10 mouse cellular contexts compared by ENCODE assay signal in genomic region chr1:19849918-19850317, GRCm38 (mm10).
A peak's percentile ranks its signal among the peaks of the same experiment; 100 is the strongest.
DNase-seq lines count a peak whose midpoint lies in the region; ATAC-seq lines count a peak whose summit lies in the region.
"Had no signal": no experiment of that assay in that cellular context is flagged by ENCODE, and none has a peak within 500 bp of the region (broad histone marks: within the 10 kb centered on the region; RNA-seq: fewer than 3 reads in every experiment).

No protein-coding gene starts in this region.

- H3K4me3 ChIP-seq in liver, embryonic 12.5 days = no peak overlapping the region
- H3K4me3 ChIP-seq: embryonic facial prominence, embryonic 15.5 days; limb, embryonic 12.5 days had no signal

- intact Hi-C loops in heart, postnatal 25 days (cut with DNase I) = no loop called here

- no peaks in the 10 kb centered on the region for H3K27me3 ChIP-seq in liver, embryonic 12.5 days (replicated peaks)
- H3K27me3 ChIP-seq: embryonic facial prominence, embryonic 15.5 days; limb, embryonic 12.5 days had no signal

- peak; percentile 13 to 24 for DNase-seq in heart, adult 18-20 months
- DNase-seq in heart, postnatal 25 days (ENCODE audit: low spot score) = no peak
- DNase-seq in 3134 (ENCODE audit: extremely low read depth, insufficient read length, low spot score) = peak; percentile 34
- DNase-seq in adrenal gland, postnatal 14 days = peak; percentile 35
- DNase-seq in layer of hippocampus, postnatal 10 days (ENCODE audit: low spot score in 2 of 2) = peak; percentile 22 to 30
- peak; percentile 18 for DNase-seq in telencephalon, adult 2 months (ENCODE audit: low read depth, low spot score)
- DNase-seq in urinary bladder, postnatal 10 days (ENCODE audit: low spot score) = no peak

- ATAC-seq in liver, embryonic 12.5 days = no peak

- no peak overlapping the region for H3K4me2 ChIP-seq in liver, embryonic 12.5 days
- H3K4me2 ChIP-seq: embryonic facial prominence, embryonic 15.5 days; limb, embryonic 12.5 days had no signal

- 64% methylated on average over 3 of the region's 3 CpGs for WGBS in liver, embryonic 12.5 days (ENCODE audit: insufficient replicate concordance)

- H3K36me3 ChIP-seq in liver, embryonic 12.5 days = no peaks in the 10 kb centered on the region
- H3K36me3 ChIP-seq: embryonic facial prominence, embryonic 15.5 days; limb, embryonic 12.5 days had no signal

- H3K4me1 ChIP-seq in liver, embryonic 12.5 days = no peaks in the 10 kb centered on the region
- H3K4me1 ChIP-seq: limb, embryonic 12.5 days had no signal

- H3K9ac ChIP-seq in liver, embryonic 12.5 days = no peak overlapping the region
- H3K9ac ChIP-seq: embryonic facial prominence, embryonic 15.5 days; limb, embryonic 12.5 days had no signal

- H3K27ac ChIP-seq in liver, embryonic 12.5 days = no peak overlapping the region
- H3K27ac ChIP-seq: embryonic facial prominence, embryonic 15.5 days; limb, embryonic 12.5 days had no signal

- H3K9me3 ChIP-seq in liver, embryonic 12.5 days (replicated peaks) = no peaks in the 10 kb centered on the region
- H3K9me3 ChIP-seq: embryonic facial prominence, embryonic 15.5 days; limb, embryonic 12.5 days had no signal

Comparison
In these comparisons a context has a peak if more than half of its experiments do, and no peak if none do; other contexts are left out.
1. DNase-seq: peak in heart, adult 18-20 months (2 of 2), 3134 (single experiment), adrenal gland, postnatal 14 days (single experiment), layer of hippocampus, postnatal 10 days (2 of 2) and telencephalon, adult 2 months (single experiment); none in heart, postnatal 25 days (single experiment) and urinary bladder, postnatal 10 days (single experiment).